Mouse (Mus musculus) ovary, postnatal 36 days (tissue): ENCODE results near the gene P3h2.

Experiments
- DNase-seq: peaks from one replicate; pipeline ENCODE4 v3.0.0; 2022; ENCODE audit warnings: low spot score, mixed read lengths

Gene P3h2

GRCm38 (mm10) chr16:26105115-26105974 lies at the start of gene P3h2:
TSS of gene P3h2 (minus strand) at chr16:26105784.
- peak; percentile 74 for DNase-seq

- DNase-seq = no peak
These were observed 46.7 kb upstream of the P3h2 start for GRCm38 (mm10) chr16:26152258-26152657.

GRCm38 (mm10) chr16:26150943-26151342 lies 45.4 kb upstream of the P3h2 start:
- DNase-seq = no peak

- no peak for DNase-seq
These were observed 41.3 kb upstream of the P3h2 start for GRCm38 (mm10) chr16:26146853-26147252.

GRCm38 (mm10) chr16:26131126-26131525 lies 25.5 kb upstream of the P3h2 start:
- no peak for DNase-seq

GRCm38 (mm10) chr16:26106618-26107017 lies 1.0 kb upstream of the P3h2 start:
- no peak for DNase-seq

GRCm38 (mm10) chr16:26106041-26106617 lies 545 bp upstream of the P3h2 start:
- no peak for DNase-seq

- DNase-seq = no peak
These were observed 1.3 kb downstream of the P3h2 start for GRCm38 (mm10) chr16:26104274-26104673.

- DNase-seq = no peak
These were observed 2.7 kb downstream of the P3h2 start for GRCm38 (mm10) chr16:26102856-26103255.

- DNase-seq = no peak
These were observed 5.4 kb downstream of the P3h2 start for GRCm38 (mm10) chr16:26100167-26100566.

GRCm38 (mm10) chr16:26095696-26096284 lies 9.8 kb downstream of the P3h2 start:
- no peak for DNase-seq

- DNase-seq = no peak
These were observed 11.7 kb downstream of the P3h2 start for GRCm38 (mm10) chr16:26093888-26094287.

GRCm38 (mm10) chr16:26088976-26089375 lies 16.6 kb downstream of the P3h2 start:
- DNase-seq = no peak

- no peak for DNase-seq
These were observed 17.3 kb downstream of the P3h2 start for GRCm38 (mm10) chr16:26088240-26088639.

- no peak for DNase-seq
These were observed 18.6 kb downstream of the P3h2 start for GRCm38 (mm10) chr16:26086955-26087354.

- DNase-seq = no peak
These were observed 20.4 kb downstream of the P3h2 start for GRCm38 (mm10) chr16:26085160-26085559.

- DNase-seq = peak; percentile 19
These were observed 22.8 kb downstream of the P3h2 start for GRCm38 (mm10) chr16:26082831-26083230.

- no peak for DNase-seq
These were observed 23.2 kb downstream of the P3h2 start for GRCm38 (mm10) chr16:26082391-26082790.

- DNase-seq = no peak
These were observed 26.6 kb downstream of the P3h2 start for GRCm38 (mm10) chr16:26078923-26079351.

GRCm38 (mm10) chr16:26078100-26078422 lies 27.5 kb downstream of the P3h2 start:
- DNase-seq = no peak

GRCm38 (mm10) chr16:26077246-26078099 lies 28.1 kb downstream of the P3h2 start:
- DNase-seq = no peak

GRCm38 (mm10) chr16:26075063-26075462 lies 30.5 kb downstream of the P3h2 start:
- DNase-seq = no peak
